ENCODE assay signal across 13 mouse cellular contexts in genomic region chr6:113908066-113908465, GRCm38 (mm10).
A peak's percentile ranks its signal among the peaks of the same experiment; 100 is the strongest.
DNase-seq lines count a peak whose midpoint lies in the region; ATAC-seq and TF ChIP-seq lines count a peak whose summit lies in the region.
"Had no signal": no experiment of that assay in that cellular context is flagged by ENCODE, and none has a peak within 500 bp of the region (broad histone marks: within the 10 kb centered on the region; RNA-seq: fewer than 3 reads in every experiment).

No protein-coding gene starts in this region.

- no peak overlapping the region for H3K4me3 ChIP-seq in forebrain, postnatal 0 days (ENCODE audit: low read depth, low read length)
- no peak overlapping the region for H3K4me3 ChIP-seq in forebrain, embryonic 15.5 days
- no peak overlapping the region for H3K4me3 ChIP-seq in kidney, postnatal 0 days (replicated peaks; ENCODE audit: low read depth, low read length)
- H3K4me3 ChIP-seq in CH12.LX (replicated peaks in 1 of 3; ENCODE audit: low read depth in 2 of 3, low read length in 2 of 3, poor library complexity in 1 of 3), result no peak overlapping the region
- H3K4me3 ChIP-seq: heart, embryonic 15.5 days; megakaryocyte, embryonic 14.5 days had no signal

- no peaks in the 10 kb centered on the region for H3K4me1 ChIP-seq in forebrain, postnatal 0 days (ENCODE audit: insufficient read depth)
- no peaks in the 10 kb centered on the region for H3K4me1 ChIP-seq in forebrain, embryonic 15.5 days
- H3K4me1 ChIP-seq in kidney, postnatal 0 days (replicated peaks; ENCODE audit: insufficient read depth, low read length), result no peaks in the 10 kb centered on the region
- H3K4me1 ChIP-seq in CH12.LX (ENCODE audit: control insufficient read depth in 1 of 2, insufficient read depth in 2 of 2), result no peaks in the 10 kb centered on the region
- H3K4me1 ChIP-seq: heart, embryonic 15.5 days; megakaryocyte, embryonic 14.5 days had no signal

- dilution Hi-C loops in CH12.LX (cut with MboI; ENCODE audit: extremely low pct_ligation_motif_present, extremely low pct_unique_long_range_greater_than_20kb, low sequenced_read_pairs), result no loop called here

- H3K27ac ChIP-seq in forebrain, postnatal 0 days (ENCODE audit: low read depth, low read length), result no peak overlapping the region
- no peak overlapping the region for H3K27ac ChIP-seq in forebrain, embryonic 15.5 days (replicated peaks)
- no peak overlapping the region for H3K27ac ChIP-seq in kidney, postnatal 0 days
- H3K27ac ChIP-seq in CH12.LX (ENCODE audit: insufficient read depth, low read depth), result no peak overlapping the region
- H3K27ac ChIP-seq: heart, embryonic 15.5 days had no signal

- no peak overlapping the region for H3K4me2 ChIP-seq in forebrain, postnatal 0 days (ENCODE audit: low read depth)
- no peak overlapping the region for H3K4me2 ChIP-seq in forebrain, embryonic 15.5 days (replicated peaks)
- no peak overlapping the region for H3K4me2 ChIP-seq in kidney, postnatal 0 days (ENCODE audit: low read length)
- H3K4me2 ChIP-seq in CH12.LX (ENCODE audit: insufficient read depth, low read depth, poor library complexity, severe bottlenecking), result no peak overlapping the region
- H3K4me2 ChIP-seq: heart, embryonic 15.5 days had no signal

- peak; percentile 31 for TF ChIP-seq RAD21 in CH12.LX (IDR thresholded peaks at IDR 0.05; ENCODE audit: low read depth, low read length)

- H3K36me3 ChIP-seq in forebrain, postnatal 0 days (ENCODE audit: insufficient read depth), result no peaks in the 10 kb centered on the region
- no peaks in the 10 kb centered on the region for H3K36me3 ChIP-seq in forebrain, embryonic 15.5 days
- no peaks in the 10 kb centered on the region for H3K36me3 ChIP-seq in kidney, postnatal 0 days (ENCODE audit: insufficient read depth, low read length)
- no peaks in the 10 kb centered on the region for H3K36me3 ChIP-seq in CH12.LX (replicated peaks in 1 of 2; ENCODE audit: control insufficient read depth in 1 of 2, insufficient read depth in 1 of 2, low read length in 1 of 2)
- H3K36me3 ChIP-seq: heart, embryonic 15.5 days had no signal

- TF ChIP-seq EP300 in CH12.LX (IDR thresholded peaks at IDR 0.05; ENCODE audit: low read length), result no peak

- no peak for DNase-seq in forebrain, postnatal 0 days
- peak; percentile 38 for DNase-seq in kidney, postnatal 0 days (ENCODE audit: low spot score)
- DNase-seq in kidney, adult 18-20 months, result no peak
- no peak for DNase-seq in CH12.LX (ENCODE audit: extremely low read depth)
- peak; percentile 53 to 63 for DNase-seq in cerebellum, postnatal 36 days
- no peak for DNase-seq in ovary, postnatal 10 days (ENCODE audit: low spot score)
- no peak for DNase-seq in adrenal gland, postnatal 25 days
- DNase-seq: adrenal gland, adult 2 months; kidney, postnatal 25 days had no signal

- H3K9ac ChIP-seq in forebrain, postnatal 0 days, result no peak overlapping the region
- no peak overlapping the region for H3K9ac ChIP-seq in forebrain, embryonic 15.5 days (replicated peaks)
- no peak overlapping the region for H3K9ac ChIP-seq in kidney, postnatal 0 days (ENCODE audit: low read depth, low read length)
- H3K9ac ChIP-seq in CH12.LX (ENCODE audit: insufficient read depth, low read depth), result no peak overlapping the region
- H3K9ac ChIP-seq: heart, embryonic 15.5 days had no signal

- in situ Hi-C loops in CH12.LX (cut with MboI; ENCODE audit: low pct_ligation_motif_present, low pct_unique_long_range_greater_than_20kb, low sequenced_read_pairs), result no loop called here

- TF ChIP-seq CTCF in forebrain, postnatal 0 days (IDR thresholded peaks at IDR 0.05; ENCODE audit: low read depth), result peak; percentile 55
- peak; percentile 51; the same call in 1 of the 2 replicates for TF ChIP-seq CTCF in kidney, postnatal 0 days (IDR thresholded peaks at IDR 0.05; ENCODE audit: low read depth)
- peak in 1 of 2 experiments; percentile 48; a peak in 2 of 4 replicates for TF ChIP-seq CTCF in CH12.LX (conservative IDR thresholded peaks at IDR 0.05 in 1 of 2, IDR thresholded peaks at IDR 0.05 in 1 of 2; ENCODE audit: low read depth in 2 of 2, low read length in 2 of 2)

- H3K27me3 ChIP-seq in forebrain, postnatal 0 days (ENCODE audit: insufficient read depth, low read length), result no peaks in the 10 kb centered on the region
- H3K27me3 ChIP-seq in forebrain, embryonic 15.5 days, result no peaks in the 10 kb centered on the region
- no peaks in the 10 kb centered on the region for H3K27me3 ChIP-seq in kidney, postnatal 0 days (ENCODE audit: insufficient read depth, low read length)
- H3K27me3 ChIP-seq in CH12.LX (replicated peaks), result peaks cover 97% of the 10 kb centered on the region

- TF ChIP-seq POLR2A in CH12.LX (IDR thresholded peaks at IDR 0.05; ENCODE audit: low read depth, low read length), result no peak

- H3K9me3 ChIP-seq in forebrain, postnatal 0 days (ENCODE audit: low read length), result no peaks in the 10 kb centered on the region
- H3K9me3 ChIP-seq in forebrain, embryonic 15.5 days, result no peaks in the 10 kb centered on the region
- H3K9me3 ChIP-seq in kidney, postnatal 0 days (replicated peaks; ENCODE audit: low read length), result no peaks in the 10 kb centered on the region
- H3K9me3 ChIP-seq in CH12.LX (replicated peaks; ENCODE audit: low read length), result no peaks in the 10 kb centered on the region
- H3K9me3 ChIP-seq: heart, embryonic 15.5 days; megakaryocyte, embryonic 14.5 days had no signal

- peak; percentile 40; the same call in 1 of the 2 replicates for ATAC-seq in forebrain, postnatal 0 days
- no peak for ATAC-seq in forebrain, embryonic 15.5 days (replicated peaks)
- ATAC-seq in kidney, postnatal 0 days (replicated peaks; ENCODE audit: low FRiP score, low read depth), result no peak
- ATAC-seq: forebrain, embryonic 14.5 days had no signal

- H3K79me2 ChIP-seq in CH12.LX (replicated peaks; ENCODE audit: control insufficient read depth, extremely low read depth, insufficient read depth, poor library complexity, severe bottlenecking), result no peaks in the 10 kb centered on the region

TF ChIP-seq in CH12.LX, 34 proteins besides CTCF, POLR2A, EP300 and RAD21:
- no peak for TF ChIP-seq USF2 (conservative IDR thresholded peaks at IDR 0.05; ENCODE audit: low read depth, low read length)
- no peak for TF ChIP-seq NRF1 (IDR thresholded peaks at IDR 0.05; ENCODE audit: low read depth, low read length)
- TF ChIP-seq SMC3 (IDR thresholded peaks at IDR 0.05; ENCODE audit: low read depth, low read length), result peak; percentile 41
- TF ChIP-seq POLR2AphosphoS2 (IDR thresholded peaks at IDR 0.05; ENCODE audit: low read depth, low read length), result no peak
- no peak for TF ChIP-seq MAZ (IDR thresholded peaks at IDR 0.05; ENCODE audit: low read depth, low read length)
- no peak for TF ChIP-seq PAX5 (IDR thresholded peaks at IDR 0.05; ENCODE audit: low read length)
- TF ChIP-seq JUND (conservative IDR thresholded peaks at IDR 0.05; ENCODE audit: low read depth, low read length), result no peak
- TF ChIP-seq E2F4 (IDR thresholded peaks at IDR 0.05; ENCODE audit: insufficient replicate concordance, low read depth, low read length), result no peak

Comparison
In these comparisons a context has a peak if more than half of its experiments do, and no peak if none do; other contexts are left out.
1. DNase-seq: peak in kidney, postnatal 0 days (single experiment) and cerebellum, postnatal 36 days (2 of 2); none in forebrain, postnatal 0 days (single experiment), kidney, adult 18-20 months (single experiment), CH12.LX (single experiment), ovary, postnatal 10 days (single experiment) and adrenal gland, postnatal 25 days (single experiment).